Mouse (Mus musculus): ENCODE results near the gene Gm49353. TPM values are rescaled to one million over a fixed set of nuclear protein-coding genes. Genes with fewer than 3 reads are reported as not detected.

Gene Gm49353
- polyA plus RNA-seq (2015; fragmentation: Nextera tagmentation; extraction: Ambion mirVana), result 0.67 TPM in 1 of 2 replicates, not detected in the other

DNA sequence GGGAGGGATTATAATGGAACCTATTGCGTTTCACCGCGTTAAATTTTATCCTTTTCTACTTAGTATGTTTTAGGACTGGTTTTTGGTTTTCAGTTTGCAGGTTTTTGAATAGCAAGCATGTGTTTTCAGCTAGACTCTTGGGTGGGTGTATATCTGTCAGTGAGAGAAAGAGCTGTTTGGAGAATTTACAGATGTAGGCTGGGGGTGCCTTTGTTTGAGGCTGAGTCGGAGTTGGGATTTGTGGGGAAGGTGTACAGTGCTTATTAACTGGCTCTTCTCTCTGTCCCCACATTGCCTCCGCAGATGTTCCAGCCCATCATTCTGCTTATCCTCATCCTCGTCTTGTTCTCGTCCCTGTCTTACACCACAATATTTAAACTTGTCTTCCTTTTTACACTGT, at the start of gene Gm49353:
Gene Gm49353 (plus strand): TSS at position 313 of the 400 bp plus-strand sequence.

DNA sequence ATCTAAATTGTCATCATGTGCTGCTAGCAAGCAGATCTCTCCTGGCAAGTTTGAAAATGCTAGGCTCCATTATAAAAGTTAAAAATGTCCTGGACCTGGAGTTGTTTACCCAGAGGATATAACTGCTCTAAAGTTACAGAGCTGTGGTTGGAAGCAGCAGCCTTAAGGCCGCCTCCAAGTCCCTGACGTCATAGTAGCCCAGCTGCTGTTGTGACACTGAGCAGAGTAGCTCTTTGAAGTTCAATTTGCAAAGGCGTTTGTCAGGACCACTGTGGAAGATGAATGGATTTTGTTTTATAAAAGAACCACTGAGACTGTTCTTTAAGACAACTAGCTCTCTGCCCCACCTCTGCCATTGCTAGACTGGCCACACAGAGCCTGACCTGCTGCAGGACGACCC, 12.7 kb downstream of the Gm49353 start, which contains the start of gene 9330159F19Rik:
Gene 9330159F19Rik (plus strand): TSS at position 154 of the 400 bp plus-strand sequence.

Other genes starting within 250 kb of the Gm49353 start
- gene 2310057J18Rik, start 212.7 kb upstream of the Gm49353 start, polyA plus RNA-seq (2015; fragmentation: Nextera tagmentation; extraction: Ambion mirVana), result not detected in 2 replicates
- gene Soga3, start 55.1 kb upstream of the Gm49353 start, polyA plus RNA-seq (2015; fragmentation: Nextera tagmentation; extraction: Ambion mirVana), result 0.23 and 0.99 TPM in 2 replicates
- gene 9330159F19Rik, start 12.7 kb downstream of the Gm49353 start, polyA plus RNA-seq (2015; fragmentation: Nextera tagmentation; extraction: Ambion mirVana), result 3.8 and 4.5 TPM in 2 replicates
- gene Echdc1, start 114.2 kb downstream of the Gm49353 start, polyA plus RNA-seq (2015; fragmentation: Nextera tagmentation; extraction: Ambion mirVana), result 27.9 and 39.5 TPM in 2 replicates
- 24.8 and 30.3 TPM in 2 replicates for gene Rnf146, start 163.5 kb downstream of the Gm49353 start, polyA plus RNA-seq (2015; fragmentation: Nextera tagmentation; extraction: Ambion mirVana)